Mouse (Mus musculus) urinary bladder, adult 18-20 months (tissue): ENCODE measurements around the gene Pnkd.

Source experiments
- DNase-seq, 2 experiments: peaks; one replicate each; pipeline ENCODE4 v3.0.0; 2022; ENCODE audit warnings: low spot score in 2 of 2, mixed read lengths in 2 of 2

Pnkd gene

GRCm38 (mm10) chr1:74284543-74285160 is at the start of gene Pnkd, which contains the start of gene Aamp:
Gene Pnkd, plus strand, starts transcription at chr1:74284930.
Gene Aamp, minus strand, starts transcription at chr1:74284738.
- peak; percentile 99 to 100 for DNase-seq

- DNase-seq: peak; percentile 95 to 97
Observed at GRCm38 (mm10) chr1:74235938-74236589, 48.7 kb upstream of the Pnkd start, which contains the start of gene Arpc2. Gene Arpc2, plus strand, starts transcription at chr1:74236084.

- peak in 1 of 2 experiments; percentile 45 for DNase-seq
Observed at GRCm38 (mm10) chr1:74236590-74237317, 48.0 kb upstream of the Pnkd start.

- DNase-seq: no peak
Observed at GRCm38 (mm10) chr1:74237671-74238070, 47.1 kb upstream of the Pnkd start.

- no peak for DNase-seq
Observed at GRCm38 (mm10) chr1:74238136-74238535, 46.6 kb upstream of the Pnkd start.

GRCm38 (mm10) chr1:74239162-74239561 is 45.6 kb upstream of the Pnkd start:
- no peak for DNase-seq

- no peak for DNase-seq
Observed at GRCm38 (mm10) chr1:74239618-74240017, 45.1 kb upstream of the Pnkd start.

- no peak for DNase-seq
Observed at GRCm38 (mm10) chr1:74240311-74240710, 44.4 kb upstream of the Pnkd start.

- DNase-seq: no peak
Observed at GRCm38 (mm10) chr1:74240832-74241231, 43.9 kb upstream of the Pnkd start.

- no peak for DNase-seq
Observed at GRCm38 (mm10) chr1:74245525-74245924, 39.2 kb upstream of the Pnkd start.

- DNase-seq: peak in 1 of 2 experiments; percentile 44
Observed at GRCm38 (mm10) chr1:74248799-74249198, 35.9 kb upstream of the Pnkd start.

GRCm38 (mm10) chr1:74249331-74249980 is 35.3 kb upstream of the Pnkd start:
- DNase-seq: no peak

- DNase-seq: no peak
Observed at GRCm38 (mm10) chr1:74250096-74250495, 34.6 kb upstream of the Pnkd start.

- no peak for DNase-seq
Observed at GRCm38 (mm10) chr1:74255704-74256345, 28.9 kb upstream of the Pnkd start.

- no peak for DNase-seq
Observed at GRCm38 (mm10) chr1:74256782-74257181, 27.9 kb upstream of the Pnkd start.

- no peak for DNase-seq
Observed at GRCm38 (mm10) chr1:74262510-74262909, 22.2 kb upstream of the Pnkd start.

- DNase-seq: no peak
Observed at GRCm38 (mm10) chr1:74268750-74269149, 16.0 kb upstream of the Pnkd start.

- DNase-seq: no peak
Observed at GRCm38 (mm10) chr1:74271659-74272058, 13.1 kb upstream of the Pnkd start.

- DNase-seq: no peak
Observed at GRCm38 (mm10) chr1:74275015-74275414, 9.7 kb upstream of the Pnkd start.

- DNase-seq: no peak
Observed at GRCm38 (mm10) chr1:74277041-74277440, 7.7 kb upstream of the Pnkd start.

GRCm38 (mm10) chr1:74277883-74278537 is 6.7 kb upstream of the Pnkd start:
- no peak for DNase-seq
